Mouse (Mus musculus): Measurements from ENCODE around the gene Aqp11. TPM values are rescaled to one million over a fixed set of nuclear protein-coding genes. Genes with fewer than 3 reads are reported as not detected.

The Aqp11 gene
- polyA plus RNA-seq, 1 experiment: 872 TPM

DNA sequence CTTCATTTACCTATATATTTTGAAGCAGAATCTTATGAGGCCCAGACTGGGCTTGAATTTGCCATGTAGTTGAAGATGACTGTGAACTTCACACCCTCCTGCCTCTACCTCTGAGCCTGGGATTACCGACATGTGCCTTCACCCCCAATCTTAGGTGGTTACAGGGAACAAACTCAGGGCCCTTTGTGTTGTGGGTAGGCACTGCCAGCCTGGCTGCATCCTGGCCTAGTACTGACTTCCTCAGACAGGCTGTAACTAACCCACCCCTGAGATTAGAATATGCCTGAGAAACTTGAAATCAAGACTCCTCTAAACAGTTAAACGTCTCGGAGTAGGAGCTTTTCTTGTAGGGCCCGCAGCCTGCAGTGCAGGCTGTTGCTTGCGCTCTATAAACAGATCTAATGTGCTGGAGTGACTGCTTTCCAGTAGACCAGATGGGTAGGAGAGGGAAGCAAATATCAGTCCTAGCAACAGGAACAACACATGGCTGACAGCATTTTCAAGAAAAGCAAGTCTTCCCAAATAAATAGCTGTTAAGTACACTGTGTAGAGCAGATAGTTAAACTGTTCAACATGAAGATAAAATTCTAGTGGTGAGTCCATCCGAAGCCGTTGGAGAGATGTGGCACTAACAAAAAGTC is 15.7 kb downstream of the Aqp11 start:
- H3K27me3 ChIP-seq (ENCODE audit: control insufficient read depth, insufficient read depth, low read length): no peaks in the 10 kb centered on the region
- no peaks in the 10 kb centered on the region for H3K4me1 ChIP-seq (ENCODE audit: control insufficient read depth, insufficient read depth, low read length)
- H3K36me3 ChIP-seq (ENCODE audit: control insufficient read depth, insufficient read depth, low read length): no peaks in the 10 kb centered on the region; the same call in 1 of the 2 replicates
- H3K27ac ChIP-seq (ENCODE audit: control insufficient read depth, insufficient read depth, low read depth, low read length): no peak overlapping the region
- no peak for TF ChIP-seq CTCF (IDR thresholded peaks at IDR 0.05; ENCODE audit: control insufficient read depth, insufficient read depth, insufficient replicate concordance, low read depth, low read length)
- no peak for TF ChIP-seq POLR2A (IDR thresholded peaks at IDR 0.05; ENCODE audit: control insufficient read depth, low read depth, low read length)
- no peak overlapping the region for H3K4me3 ChIP-seq (ENCODE audit: control insufficient read depth, low read depth, low read length)

DNA sequence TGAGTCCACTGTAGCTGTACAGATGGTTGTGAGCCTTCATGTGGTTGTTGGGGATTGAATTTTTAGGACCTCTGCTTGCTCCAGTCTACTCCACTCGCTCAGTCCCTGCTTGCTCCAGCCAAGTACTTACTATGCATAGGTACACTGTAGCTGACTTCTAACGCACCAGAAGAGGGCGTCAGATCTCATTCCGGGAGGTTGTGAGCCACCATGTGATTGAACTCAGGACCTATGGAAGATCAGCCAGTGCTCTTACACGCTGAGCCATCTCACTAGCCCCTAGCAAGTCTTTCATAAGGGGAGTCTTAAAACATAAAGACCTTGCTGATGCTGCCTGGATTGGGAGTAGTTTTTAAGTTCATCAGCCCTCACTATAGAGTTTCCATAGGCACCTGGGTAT is 18.0 kb downstream of the Aqp11 start:
- no peaks in the 10 kb centered on the region; the same call in none of the 2 replicates for H3K36me3 ChIP-seq (ENCODE audit: control insufficient read depth, insufficient read depth, low read length)
- H3K27me3 ChIP-seq (ENCODE audit: control insufficient read depth, insufficient read depth, low read length): no peaks in the 10 kb centered on the region
- no peaks in the 10 kb centered on the region for H3K4me1 ChIP-seq (ENCODE audit: control insufficient read depth, insufficient read depth, low read length)
- TF ChIP-seq CTCF (IDR thresholded peaks at IDR 0.05; ENCODE audit: control insufficient read depth, insufficient read depth, insufficient replicate concordance, low read depth, low read length): no peak
- no peak for TF ChIP-seq POLR2A (IDR thresholded peaks at IDR 0.05; ENCODE audit: control insufficient read depth, low read depth, low read length)
- no peak overlapping the region for H3K4me3 ChIP-seq (ENCODE audit: control insufficient read depth, low read depth, low read length)
- H3K27ac ChIP-seq (ENCODE audit: control insufficient read depth, insufficient read depth, low read depth, low read length): no peak overlapping the region

- TF ChIP-seq CTCF (IDR thresholded peaks at IDR 0.05; ENCODE audit: control insufficient read depth, insufficient read depth, insufficient replicate concordance, low read depth, low read length) (no peak), POLR2A (IDR thresholded peaks at IDR 0.05; ENCODE audit: control insufficient read depth, low read depth, low read length) (no peak)
- Histone ChIP-seq H3K27me3 (ENCODE audit: control insufficient read depth, insufficient read depth, low read length) (no peaks in the 10 kb centered on the region), H3K36me3 (ENCODE audit: control insufficient read depth, insufficient read depth, low read length) (no peaks in the 10 kb centered on the region; the same call in none of the 2 replicates), H3K27ac (ENCODE audit: control insufficient read depth, insufficient read depth, low read depth, low read length) (no peak overlapping the region), H3K4me1 (ENCODE audit: control insufficient read depth, insufficient read depth, low read length) (no peaks in the 10 kb centered on the region), H3K4me3 (ENCODE audit: control insufficient read depth, low read depth, low read length) (no peak overlapping the region)
These were observed 19.0 kb downstream of the Aqp11 start for GRCm38 (mm10) chr7:97719078-97719477.

DNA sequence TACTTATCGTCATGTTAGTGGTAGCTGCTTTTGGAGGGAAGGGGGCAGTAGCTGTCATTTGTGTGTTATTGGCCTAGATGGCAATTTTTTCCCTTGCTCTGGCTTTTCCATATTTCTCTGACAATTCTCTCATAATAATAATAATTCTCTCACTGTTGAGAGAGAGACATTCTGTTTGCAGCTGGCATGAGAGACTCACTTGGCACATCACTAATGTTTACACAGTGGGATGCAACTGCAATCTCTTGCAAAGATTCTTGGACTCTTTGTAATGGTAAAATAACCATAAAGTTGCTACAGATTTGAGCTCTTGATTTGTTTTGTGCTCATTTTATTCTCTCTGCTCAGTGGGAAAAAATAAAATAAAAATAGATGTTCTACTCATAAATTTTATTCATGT is 20.8 kb downstream of the Aqp11 start:
- Histone ChIP-seq H3K36me3 (ENCODE audit: control insufficient read depth, insufficient read depth, low read length) (no peaks in the 10 kb centered on the region; the same call in none of the 2 replicates), H3K27me3 (ENCODE audit: control insufficient read depth, insufficient read depth, low read length) (no peaks in the 10 kb centered on the region)
- no peak for TF ChIP-seq CTCF (IDR thresholded peaks at IDR 0.05; ENCODE audit: control insufficient read depth, insufficient read depth, insufficient replicate concordance, low read depth, low read length)
- no peak for TF ChIP-seq POLR2A (IDR thresholded peaks at IDR 0.05; ENCODE audit: control insufficient read depth, low read depth, low read length)

DNA sequence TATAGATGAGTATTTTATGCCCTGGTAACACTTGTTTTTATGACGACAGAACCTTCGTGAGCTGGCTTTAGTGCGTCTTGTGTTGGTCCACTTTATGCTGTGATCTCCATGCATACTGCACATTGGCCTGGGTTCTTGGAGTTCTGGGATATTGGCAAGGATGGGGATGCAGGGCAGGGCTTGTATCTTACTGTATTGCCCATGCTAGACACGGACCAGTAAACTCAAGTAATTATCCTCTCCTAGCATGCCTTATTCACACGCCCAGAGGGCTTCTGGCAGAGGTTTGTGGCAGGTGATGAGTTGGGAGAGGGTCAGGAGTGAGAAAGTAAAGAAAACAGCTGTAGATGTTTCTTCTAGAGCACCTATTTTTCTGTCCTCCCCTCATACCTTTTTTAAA is 23.4 kb downstream of the Aqp11 start:
- TF ChIP-seq CTCF (IDR thresholded peaks at IDR 0.05; ENCODE audit: control insufficient read depth, insufficient read depth, insufficient replicate concordance, low read depth, low read length) (no peak), POLR2A (IDR thresholded peaks at IDR 0.05; ENCODE audit: control insufficient read depth, low read depth, low read length) (no peak)
- Histone ChIP-seq H3K4me3 (ENCODE audit: control insufficient read depth, low read depth, low read length) (no peak overlapping the region), H3K36me3 (ENCODE audit: control insufficient read depth, insufficient read depth, low read length) (no peaks in the 10 kb centered on the region; the same call in 1 of the 2 replicates), H3K27me3 (ENCODE audit: control insufficient read depth, insufficient read depth, low read length) (no peaks in the 10 kb centered on the region), H3K4me1 (ENCODE audit: control insufficient read depth, insufficient read depth, low read length) (no peaks in the 10 kb centered on the region), H3K27ac (ENCODE audit: control insufficient read depth, insufficient read depth, low read depth, low read length) (no peak overlapping the region)

More for the DNA sequence above, 20.8 kb downstream of the Aqp11 start:
- no peak overlapping the region for H3K4me3 ChIP-seq (ENCODE audit: control insufficient read depth, low read depth, low read length)
- no peaks in the 10 kb centered on the region for H3K4me1 ChIP-seq (ENCODE audit: control insufficient read depth, insufficient read depth, low read length)
- H3K27ac ChIP-seq (ENCODE audit: control insufficient read depth, insufficient read depth, low read depth, low read length): no peak overlapping the region

- H3K4me1 ChIP-seq (ENCODE audit: control insufficient read depth, insufficient read depth, low read length): no peaks in the 10 kb centered on the region
- no peaks in the 10 kb centered on the region for H3K27me3 ChIP-seq (ENCODE audit: control insufficient read depth, insufficient read depth, low read length)
- H3K36me3 ChIP-seq (ENCODE audit: control insufficient read depth, insufficient read depth, low read length): no peaks in the 10 kb centered on the region; the same call in none of the 2 replicates
- no peak for TF ChIP-seq CTCF (IDR thresholded peaks at IDR 0.05; ENCODE audit: control insufficient read depth, insufficient read depth, insufficient replicate concordance, low read depth, low read length)
- no peak for TF ChIP-seq POLR2A (IDR thresholded peaks at IDR 0.05; ENCODE audit: control insufficient read depth, low read depth, low read length)
- H3K27ac ChIP-seq (ENCODE audit: control insufficient read depth, insufficient read depth, low read depth, low read length): no peak overlapping the region
- H3K4me3 ChIP-seq (ENCODE audit: control insufficient read depth, low read depth, low read length): no peak overlapping the region
These were observed 28.9 kb downstream of the Aqp11 start for GRCm38 (mm10) chr7:97709204-97709603.

GRCm38 (mm10) chr7:97707809-97708208 is 30.3 kb downstream of the Aqp11 start:
- no peak overlapping the region for H3K4me3 ChIP-seq (ENCODE audit: control insufficient read depth, low read depth, low read length)
- no peak overlapping the region for H3K27ac ChIP-seq (ENCODE audit: control insufficient read depth, insufficient read depth, low read depth, low read length)
- TF ChIP-seq POLR2A (IDR thresholded peaks at IDR 0.05; ENCODE audit: control insufficient read depth, low read depth, low read length) (no peak), CTCF (IDR thresholded peaks at IDR 0.05; ENCODE audit: control insufficient read depth, insufficient read depth, insufficient replicate concordance, low read depth, low read length) (no peak)
- H3K27me3 ChIP-seq (ENCODE audit: control insufficient read depth, insufficient read depth, low read length): no peaks in the 10 kb centered on the region
- H3K4me1 ChIP-seq (ENCODE audit: control insufficient read depth, insufficient read depth, low read length): no peaks in the 10 kb centered on the region
- no peaks in the 10 kb centered on the region; the same call in none of the 2 replicates for H3K36me3 ChIP-seq (ENCODE audit: control insufficient read depth, insufficient read depth, low read length)

Data from testis, adult 2 months (tissue).